Mouse (Mus musculus) midbrain, embryonic 15.5 days (tissue): ENCODE data around the gene Ccr5. TPM values are rescaled to one million over a fixed set of nuclear protein-coding genes. Genes with fewer than 3 reads are reported as not detected.

Source experiments
- polyA plus RNA-seq: library from polyadenylated mRNA; unstranded; fragments of >200 nt; fragmentation: Nextera tagmentation; extraction: Ambion mirVana; gene quantifications from 2 replicates; pipeline ENCODE4 v1.2.1, GENCODE M21; 2015

Ccr5 gene
- polyA plus RNA-seq, 1 experiment from 2014 or later, result 0.79 TPM

Other genes starting within 250 kb of the Ccr5 start
- 0.84 and 1.0 TPM in 2 replicates for gene Ccr1, start 152.9 kb upstream of the Ccr5 start, polyA plus RNA-seq
- not detected in 2 replicates for gene Ccr1l1, start 143.1 kb upstream of the Ccr5 start, polyA plus RNA-seq
- gene Ccr3, start 99.6 kb upstream of the Ccr5 start, polyA plus RNA-seq, result not detected in 2 replicates
- gene Ccr2, start 19.6 kb upstream of the Ccr5 start, polyA plus RNA-seq, result 0.26 and 0.32 TPM in 2 replicates
- gene 2010315B03Rik, start 191.2 kb downstream of the Ccr5 start, polyA plus RNA-seq, result 13.8 TPM in 2 replicates